Mouse (Mus musculus) G1E (cell line): Measurements from ENCODE around the gene Sec24d. TPM values are rescaled to one million over a fixed set of nuclear protein-coding genes. Genes with fewer than 3 reads are reported as not detected.

ENCODE experiments used
- ATAC-seq: 2 replicates; pipeline ENCODE4 v1.8.0; 2016; ENCODE audit warnings: mild to moderate bottlenecking; ENCODE audit not compliant: insufficient number of reproducible peaks, poor library complexity, low FRiP score, severe bottlenecking; ENCODE audit errors: extremely low read depth
- DNase-seq: peaks from one replicate; pipeline ENCODE4 v3.0.0; 2012; ENCODE audit warnings: low spot score
- H3K27me3 ChIP-seq: 2 replicates; pipeline ENCODE4 v1.6.1; 2012; ENCODE audit warnings: mild to moderate bottlenecking, low read length, inconsistent platforms; ENCODE audit not compliant: insufficient read depth
- H3K36me3 ChIP-seq: replicated peaks from 2 replicates; pipeline ENCODE3; 2012; ENCODE audit warnings: mild to moderate bottlenecking, inconsistent platforms
- H3K4me1 ChIP-seq: 2 replicates; pipeline ENCODE4 v1.6.1; 2012; ENCODE audit warnings: low read depth, low read length, inconsistent platforms, mixed read lengths; ENCODE audit not compliant: insufficient read depth
- H3K4me3 ChIP-seq: 2 replicates; pipeline ENCODE4 v1.5.1; 2012; ENCODE audit warnings: low read depth, mild to moderate bottlenecking, inconsistent platforms, low read length, moderate library complexity, mixed read lengths
- H3K9me3 ChIP-seq: replicated peaks from 2 replicates; pipeline ENCODE4 v1.6.1; 2012; ENCODE audit warnings: inconsistent platforms
- CTCF ChIP-seq: IDR thresholded peaks from 2 replicates; pipeline ENCODE4 v1.5.1; 2012; ENCODE audit warnings: low read depth, low read length, inconsistent platforms, mixed read lengths
- GATA1 ChIP-seq: IDR thresholded peaks from 2 replicates; pipeline ENCODE4 v1.6.1; 2012; ENCODE audit warnings: borderline replicate concordance, low read length, inconsistent platforms, mixed read lengths
- GATA2 ChIP-seq: IDR thresholded peaks from 2 replicates; pipeline ENCODE4 v1.6.1; 2012; ENCODE audit warnings: low read depth, low read length, inconsistent platforms, borderline replicate concordance
- POLR2AphosphoS5 ChIP-seq: IDR thresholded peaks from 2 replicates; pipeline ENCODE4 v1.6.1; 2012; ENCODE audit warnings: low read depth, low read length, inconsistent platforms; ENCODE audit not compliant: insufficient replicate concordance
- TAL1 ChIP-seq: conservative IDR thresholded peaks from 2 replicates; pipeline ENCODE4 v1.6.1; 2012; ENCODE audit warnings: low read depth, low read length, inconsistent platforms, mixed read lengths
- polyA plus RNA-seq: library from polyadenylated mRNA; stranded (reverse); fragments of >175 nt; gene quantifications from 2 replicates; pipeline ENCODE4 v1.2.3, GENCODE M21; 2012
- total RNA-seq, 2 experiments: library from RNA; stranded (forward) in 1 of 2; stranded (reverse) in 1 of 2; fragments of 200-1000 nt in 1 of 2; fragments of >200 nt in 1 of 2; fragmentation: Nextera tagmentation in 1 of 2; gene quantifications; 2 replicates each; pipeline ENCODE4 v1.2.3; 2014 to 2017

Sec24d gene
- total and polyA plus RNA-seq, 3 experiments: 0.49 TPM; not detected in 2

DNA sequence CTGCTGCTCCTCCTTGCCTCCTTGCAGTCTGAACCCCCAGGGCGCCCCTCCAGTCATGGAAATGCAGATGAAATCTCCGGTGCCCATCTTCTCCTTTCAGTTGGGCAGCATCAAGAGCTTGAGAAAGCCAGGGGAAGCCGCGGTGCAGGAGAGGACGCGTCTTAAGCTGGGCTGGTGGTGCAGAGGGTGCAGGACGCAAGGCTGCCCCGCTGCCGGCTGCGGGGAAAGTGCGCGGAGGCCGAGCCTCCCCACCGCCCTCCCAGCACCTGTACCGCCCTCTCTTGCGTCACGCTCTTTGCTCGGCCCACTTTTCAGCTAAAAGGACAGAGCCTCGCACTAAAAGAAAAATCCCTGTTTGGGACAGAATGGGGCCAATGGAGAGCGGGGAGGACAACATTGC is 31.3 kb upstream of the Sec24d start, which contains the start of gene Synpo2:
Gene Synpo2 (minus strand): TSS at position 229 of the 400 bp plus-strand sequence.
- Histone ChIP-seq H3K36me3 (no peaks in the 10 kb centered on the region), H3K4me1 (no peaks in the 10 kb centered on the region), H3K4me3 (no peak within 1 kb of the TSS), H3K9me3 (peaks cover 4% of the 10 kb centered on the region; the same call in 1 of the 2 replicates), H3K27me3 (no peaks in the 10 kb centered on the region)
- no peak for TF ChIP-seq CTCF
- no peak for TF ChIP-seq POLR2AphosphoS5
- no peak for TF ChIP-seq GATA1
- no peak for TF ChIP-seq GATA2
- no peak for TF ChIP-seq TAL1
- no peak for ATAC-seq
- DNase-seq: no peak

DNA sequence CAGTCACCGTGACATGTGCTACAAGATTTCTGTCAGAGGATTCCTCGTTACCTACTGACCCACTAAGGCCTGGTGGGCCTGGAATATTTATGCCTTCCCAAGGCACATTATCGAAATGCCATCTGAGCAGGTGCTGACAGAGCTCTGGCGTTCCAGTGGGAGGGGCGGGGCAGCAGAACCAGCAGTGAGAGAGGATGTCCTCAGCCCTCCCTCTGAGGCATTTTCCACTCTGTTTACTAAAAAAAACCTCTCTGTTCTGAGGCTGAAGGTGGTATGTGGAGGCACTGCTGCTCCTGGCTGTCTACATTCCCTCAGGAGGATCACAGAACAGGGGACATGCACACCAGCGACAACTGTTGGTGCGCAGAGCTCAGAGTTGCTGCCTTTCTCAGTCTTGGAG is 30.2 kb upstream of the Sec24d start:
- TF ChIP-seq GATA1 (no peak), POLR2AphosphoS5 (no peak), CTCF (no peak), TAL1 (no peak), GATA2 (no peak)
- ATAC-seq: no peak
- Histone ChIP-seq H3K4me1 (no peaks in the 10 kb centered on the region), H3K9me3 (peaks cover 4% of the 10 kb centered on the region; the same call in 1 of the 2 replicates), H3K36me3 (no peaks in the 10 kb centered on the region), H3K4me3 (no peak overlapping the region), H3K27me3 (no peaks in the 10 kb centered on the region)
- DNase-seq: no peak

DNA sequence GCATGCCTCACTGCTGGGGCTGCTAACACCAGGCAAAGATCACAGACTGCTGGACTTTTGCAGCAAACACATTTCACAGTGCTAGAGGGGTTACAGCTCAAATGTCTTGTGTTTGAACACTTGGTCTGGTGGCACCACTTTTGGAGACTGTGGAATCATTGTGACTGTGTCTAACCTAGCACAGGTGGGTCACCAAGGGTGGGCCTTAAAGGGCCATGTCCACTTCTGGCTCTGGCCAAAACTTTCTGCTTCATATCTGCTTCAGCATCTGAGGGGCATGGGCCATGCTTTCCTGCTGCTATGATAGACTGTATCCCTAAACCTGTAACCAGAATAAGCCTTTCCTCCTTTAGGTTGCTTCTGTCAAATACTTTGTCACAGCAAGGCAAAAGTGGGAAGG is 29.8 kb upstream of the Sec24d start:
- ATAC-seq (no peak), DNase-seq (no peak)
- no peak for TF ChIP-seq GATA1
- no peak for TF ChIP-seq GATA2
- no peak for TF ChIP-seq TAL1
- TF ChIP-seq CTCF: no peak
- no peak for TF ChIP-seq POLR2AphosphoS5
- H3K9me3 ChIP-seq: peaks cover 4% of the 10 kb centered on the region; the same call in 1 of the 2 replicates
- no peaks in the 10 kb centered on the region for H3K4me1 ChIP-seq
- no peaks in the 10 kb centered on the region for H3K27me3 ChIP-seq
- no peaks in the 10 kb centered on the region for H3K36me3 ChIP-seq
- H3K4me3 ChIP-seq: no peak overlapping the region

DNA sequence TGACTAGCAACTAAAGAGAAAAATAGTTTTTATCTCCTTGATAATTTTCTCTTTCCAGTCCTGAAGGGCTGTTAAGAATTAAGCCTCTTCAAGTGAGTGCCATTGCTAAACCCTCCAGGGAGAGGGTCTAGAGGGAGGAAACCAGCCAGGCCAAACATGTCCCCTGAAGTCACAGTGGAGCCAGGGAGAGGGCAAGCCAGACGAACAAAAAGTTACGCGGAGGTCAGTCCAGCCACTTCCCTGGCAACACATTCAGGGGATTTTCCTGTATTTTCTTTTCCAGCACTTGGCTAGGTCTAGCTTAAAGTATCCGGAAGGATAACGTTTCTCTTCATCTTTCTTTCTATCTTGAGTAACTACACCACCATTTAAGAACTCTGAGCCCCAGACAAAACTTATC is 22.9 kb upstream of the Sec24d start:
- no peaks in the 10 kb centered on the region for H3K36me3 ChIP-seq
- H3K4me1 ChIP-seq: no peaks in the 10 kb centered on the region
- no peak for ATAC-seq
- no peak for DNase-seq
- H3K27me3 ChIP-seq: no peaks in the 10 kb centered on the region
- TF ChIP-seq POLR2AphosphoS5 (no peak), GATA2 (no peak), CTCF (no peak), GATA1 (no peak), TAL1 (no peak)
- no peak overlapping the region for H3K4me3 ChIP-seq
- no peaks in the 10 kb centered on the region for H3K9me3 ChIP-seq

DNA sequence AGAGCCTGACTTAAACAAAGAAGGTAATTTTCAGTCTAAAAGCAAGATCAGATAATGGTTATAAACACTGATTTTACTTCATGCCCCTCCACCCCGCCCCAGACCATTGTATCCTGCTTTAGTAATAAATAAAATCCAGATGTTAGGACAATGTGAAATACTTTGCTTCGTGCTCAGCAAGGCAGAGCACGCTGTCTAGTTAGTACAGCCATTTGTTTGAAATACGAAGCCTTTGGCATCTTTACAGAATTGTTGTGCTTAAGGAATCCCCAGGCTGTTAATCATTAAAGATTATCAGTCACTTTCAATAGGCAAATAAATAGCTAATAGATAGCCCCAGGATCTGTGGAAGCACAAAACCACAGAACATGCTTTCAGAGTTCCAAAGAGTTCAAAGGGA is 21.6 kb upstream of the Sec24d start:
- no peak overlapping the region for H3K4me3 ChIP-seq
- no peaks in the 10 kb centered on the region for H3K27me3 ChIP-seq
- H3K9me3 ChIP-seq: no peaks in the 10 kb centered on the region
- no peaks in the 10 kb centered on the region for H3K4me1 ChIP-seq
- TF ChIP-seq CTCF (no peak), TAL1 (no peak), GATA1 (no peak), POLR2AphosphoS5 (no peak), GATA2 (no peak)
- H3K36me3 ChIP-seq: no peaks in the 10 kb centered on the region
- DNase-seq: no peak
- no peak for ATAC-seq

DNA sequence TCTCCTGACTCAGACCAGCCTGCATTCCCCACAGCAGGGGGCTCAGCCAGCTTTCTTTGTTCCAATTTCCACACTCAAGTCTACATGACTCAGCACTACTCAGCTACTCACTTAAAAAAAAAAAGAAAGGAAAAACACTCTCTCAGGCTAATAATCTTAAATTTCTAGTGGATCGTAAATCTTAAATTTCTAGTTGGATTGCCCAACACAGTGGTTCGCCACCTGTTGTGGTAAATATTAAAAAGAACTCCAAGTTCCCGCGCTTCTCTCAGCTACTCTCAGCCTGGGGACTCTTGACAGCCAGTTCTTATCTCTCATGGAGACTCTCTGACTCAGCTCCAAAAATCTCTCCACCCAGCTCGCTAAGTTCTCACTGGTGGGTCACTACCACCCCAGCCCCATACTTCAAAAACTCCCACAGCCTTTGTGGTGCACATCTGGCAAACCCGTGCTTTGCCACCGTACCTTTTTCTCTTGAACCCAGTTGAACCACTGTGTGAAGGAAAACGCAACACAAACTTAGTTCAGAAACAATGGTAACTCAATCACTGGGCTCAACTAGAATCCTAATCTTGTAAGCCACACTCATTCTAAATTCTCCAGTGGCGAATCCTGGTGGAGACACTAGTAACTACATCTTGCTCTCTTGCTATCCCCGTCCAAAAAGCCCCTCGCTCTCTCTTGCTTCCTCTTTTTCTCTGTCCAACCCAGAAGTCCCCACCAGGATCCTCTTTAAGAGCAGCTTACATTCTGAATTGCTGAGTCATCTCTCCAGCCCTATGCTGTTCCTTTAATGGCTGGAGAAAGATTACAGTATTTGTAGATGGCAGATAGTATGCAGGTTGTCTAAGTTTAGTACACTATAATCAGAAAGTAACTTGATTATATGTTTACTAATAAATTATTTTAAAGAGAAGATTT is 10.8 kb upstream of the Sec24d start:
- no peak for TF ChIP-seq POLR2AphosphoS5
- TF ChIP-seq TAL1: no peak
- TF ChIP-seq CTCF: no peak
- TF ChIP-seq GATA2: no peak
- no peak for TF ChIP-seq GATA1
- no peaks in the 10 kb centered on the region for H3K36me3 ChIP-seq
- H3K4me3 ChIP-seq: no peak overlapping the region
- DNase-seq (no peak), ATAC-seq (peak; percentile 86)
- H3K27me3 ChIP-seq: 0 out of 2 replicates have a peak, but pooled peaks cover 2% of the 10 kb centered on the region
- no peaks in the 10 kb centered on the region for H3K4me1 ChIP-seq
- no peaks in the 10 kb centered on the region for H3K9me3 ChIP-seq
